Mouse (Mus musculus) C2C12 (cell line): ENCODE results near the gene Atp6v1g1. TPM values are rescaled to one million over a fixed set of nuclear protein-coding genes. Genes with fewer than 3 reads are reported as not detected.

ENCODE experiments used
- H3K27me3 ChIP-seq: one replicate; pipeline ENCODE4 v1.6.1; 2011; ENCODE audit not compliant: control insufficient read depth, insufficient read depth, insufficient read length
- H3K36me3 ChIP-seq: one replicate; pipeline ENCODE4 v1.6.1; 2011; ENCODE audit not compliant: control insufficient read depth, insufficient read depth
- H3K4me3 ChIP-seq: one replicate; pipeline ENCODE4 v1.5.1; 2011; ENCODE audit warnings: mild to moderate bottlenecking, control low read depth; ENCODE audit not compliant: poor library complexity, insufficient read depth, severe bottlenecking
- H3K79me2 ChIP-seq: one replicate; pipeline ENCODE4 v1.6.1; 2011; ENCODE audit not compliant: control insufficient read depth, insufficient read depth
- H3K79me3 ChIP-seq: one replicate; pipeline ENCODE4 v1.6.1; 2011; ENCODE audit warnings: low read depth, control low read depth
- H3ac ChIP-seq: one replicate; pipeline ENCODE3; 2011; ENCODE audit warnings: low read depth; ENCODE audit not compliant: control insufficient read depth, insufficient read length
- CEBPB ChIP-seq: IDR thresholded peaks from one replicate; pipeline ENCODE4 v1.6.1; 2011; ENCODE audit warnings: low read depth, mild to moderate bottlenecking, control low read depth, moderate library complexity
- CTCF ChIP-seq: IDR thresholded peaks from one replicate; pipeline ENCODE4 v1.5.1; 2011; ENCODE audit not compliant: control insufficient read depth, insufficient read depth, insufficient read length
- FOSL1 ChIP-seq: IDR thresholded peaks from one replicate; pipeline ENCODE4 v1.8.0; 2011; ENCODE audit warnings: mild to moderate bottlenecking, low read length; ENCODE audit not compliant: poor library complexity, insufficient read depth, severe bottlenecking
- MAX ChIP-seq: IDR thresholded peaks from one replicate; pipeline ENCODE4 v1.6.1; 2011; ENCODE audit warnings: mild to moderate bottlenecking, control low read depth
- MYOD1 ChIP-seq: IDR thresholded peaks from one replicate; pipeline ENCODE4 v1.6.1; 2011; ENCODE audit warnings: low read depth; ENCODE audit not compliant: control insufficient read depth, insufficient read length
- MYOG ChIP-seq: IDR thresholded peaks from one replicate; pipeline ENCODE4 v1.6.1; 2011; ENCODE audit not compliant: control insufficient read depth, insufficient read length; ENCODE audit errors: extremely low read depth
- USF1 ChIP-seq: IDR thresholded peaks from one replicate; pipeline ENCODE4 v1.6.1; 2011; ENCODE audit warnings: low read depth, mild to moderate bottlenecking, control low read depth, moderate library complexity
- polyA plus RNA-seq: library from polyadenylated mRNA; unstranded; fragments of >200 nt; fragmentation: generic; extraction: Trizol; gene quantifications from one replicate; pipeline ENCODE4 v1.2.1, GENCODE M21; 2012; ENCODE audit warnings: missing spikeins

Gene Atp6v1g1
- polyA plus RNA-seq, 1 experiment = 335 TPM

- TF ChIP-seq CEBPB = no peak
- no peak for TF ChIP-seq MYOD1
- TF ChIP-seq MYOG = no peak
- no peak for TF ChIP-seq MAX
- no peak for TF ChIP-seq FOSL1
- no peak for TF ChIP-seq CTCF
- no peak for TF ChIP-seq USF1
- no peaks in the 10 kb centered on the region for H3K36me3 ChIP-seq
- H3ac ChIP-seq = no peak overlapping the region
- H3K27me3 ChIP-seq = no peaks in the 10 kb centered on the region
- H3K4me3 ChIP-seq = no peak overlapping the region
- no peaks in the 10 kb centered on the region for H3K79me3 ChIP-seq
- H3K79me2 ChIP-seq = no peaks in the 10 kb centered on the region
Measured at GRCm38 (mm10) chr4:63515021-63515420, 29.6 kb upstream of the Atp6v1g1 start.

- TF ChIP-seq FOSL1 = peak; percentile 16
- peak; percentile 89 for TF ChIP-seq MYOD1
- TF ChIP-seq CTCF = no peak
- peak; percentile 74 for TF ChIP-seq CEBPB
- TF ChIP-seq USF1 = peak; percentile 72
- TF ChIP-seq MAX = no peak
- H3K27me3 ChIP-seq = no peaks in the 10 kb centered on the region
- no peak overlapping the region for H3ac ChIP-seq
- H3K79me3 ChIP-seq = no peaks in the 10 kb centered on the region
- no peaks in the 10 kb centered on the region for H3K36me3 ChIP-seq
- no peaks in the 10 kb centered on the region for H3K79me2 ChIP-seq
- no peak overlapping the region for H3K4me3 ChIP-seq
Measured at GRCm38 (mm10) chr4:63521813-63522419, 22.7 kb upstream of the Atp6v1g1 start.

GRCm38 (mm10) chr4:63525514-63525913, 19.1 kb upstream of the Atp6v1g1 start:
- Histone ChIP-seq H3K27me3 (no peaks in the 10 kb centered on the region), H3K79me2 (no peaks in the 10 kb centered on the region), H3K4me3 (no peak overlapping the region), H3ac (no peak overlapping the region), H3K79me3 (no peaks in the 10 kb centered on the region), H3K36me3 (no peaks in the 10 kb centered on the region)
- TF ChIP-seq USF1 (no peak), MAX (no peak), MYOG (no peak), CEBPB (no peak), MYOD1 (no peak), FOSL1 (no peak), CTCF (no peak)

GRCm38 (mm10) chr4:63528946-63529345, 15.6 kb upstream of the Atp6v1g1 start:
- no peak for TF ChIP-seq MAX
- TF ChIP-seq MYOG = no peak
- no peak for TF ChIP-seq CTCF
- no peak for TF ChIP-seq MYOD1
- no peak for TF ChIP-seq USF1
- no peak for TF ChIP-seq CEBPB
- TF ChIP-seq FOSL1 = no peak
- no peaks in the 10 kb centered on the region for H3K79me3 ChIP-seq
- no peaks in the 10 kb centered on the region for H3K79me2 ChIP-seq
- H3K36me3 ChIP-seq = no peaks in the 10 kb centered on the region
- no peaks in the 10 kb centered on the region for H3K27me3 ChIP-seq
- H3K4me3 ChIP-seq = no peak overlapping the region
- no peak overlapping the region for H3ac ChIP-seq

- TF ChIP-seq USF1 (peak; percentile 55), MYOD1 (peak; percentile 87), MAX (peak; percentile 46), FOSL1 (peak; percentile 87), CTCF (no peak), MYOG (no peak)
- Histone ChIP-seq H3K79me3 (no peaks in the 10 kb centered on the region), H3ac (no peak overlapping the region)
Measured at GRCm38 (mm10) chr4:63530409-63530808, 14.2 kb upstream of the Atp6v1g1 start.

GRCm38 (mm10) chr4:63537602-63538001, 7.0 kb upstream of the Atp6v1g1 start:
- TF ChIP-seq CEBPB (no peak), MYOG (no peak), USF1 (no peak), FOSL1 (no peak)
- Histone ChIP-seq H3K36me3 (no peaks in the 10 kb centered on the region), H3K79me3 (no peaks in the 10 kb centered on the region), H3ac (no peak overlapping the region), H3K27me3 (no peaks in the 10 kb centered on the region), H3K4me3 (no peak overlapping the region), H3K79me2 (no peaks in the 10 kb centered on the region)

More at GRCm38 (mm10) chr4:63530409-63530808, 14.2 kb upstream of the Atp6v1g1 start:
- Histone ChIP-seq H3K36me3 (no peaks in the 10 kb centered on the region), H3K4me3 (no peak overlapping the region), H3K27me3 (no peaks in the 10 kb centered on the region), H3K79me2 (no peaks in the 10 kb centered on the region)
